Mouse (Mus musculus) hindbrain, embryonic 10.5 days (tissue): Measurements from ENCODE around the gene Neil3. TPM values are rescaled to one million over a fixed set of nuclear protein-coding genes. Genes with fewer than 3 reads are reported as not detected.

Experiments
- DNase-seq: peaks from one replicate; pipeline ENCODE4 v3.0.0-alpha.2; 2017; ENCODE audit warnings: low spot score
- H3K27ac ChIP-seq: fragments of 300-500 bp; sonication (generic); 2 replicates; pipeline ENCODE4 v1.5.1; 2016; ENCODE audit warnings: mild to moderate bottlenecking, moderate library complexity
- H3K27me3 ChIP-seq: fragments of 300-500 bp; sonication (generic); 2 replicates; pipeline ENCODE4 v1.6.1; 2016; ENCODE audit warnings: mild to moderate bottlenecking; ENCODE audit not compliant: poor library complexity, insufficient read depth, severe bottlenecking
- H3K36me3 ChIP-seq: fragments of 300-500 bp; sonication (generic); 2 replicates; pipeline ENCODE4 v1.6.1; 2016; ENCODE audit warnings: mild to moderate bottlenecking, moderate library complexity
- H3K4me1 ChIP-seq: fragments of 300-500 bp; sonication (generic); replicated peaks from 2 replicates; pipeline ENCODE4 v1.6.1; 2016; ENCODE audit warnings: mild to moderate bottlenecking
- H3K4me3 ChIP-seq: fragments of 300-500 bp; sonication (generic); 2 replicates; pipeline ENCODE4 v1.5.1; 2016; ENCODE audit warnings: mild to moderate bottlenecking, moderate library complexity
- H3K9me3 ChIP-seq: fragments of 300-500 bp; sonication (generic); 2 replicates; pipeline ENCODE4 v1.6.1; 2016; ENCODE audit warnings: mild to moderate bottlenecking, moderate library complexity
- WGBS: fragments of 180-500 bp; shearing (Covaris S2); methylation state at CpG from one replicate; pipeline ENCODE4 v1.1.7; 2016; 5-methylcytosine and 5-hydroxymethylcytosine counted together
- polyA plus RNA-seq: library from polyadenylated mRNA; unstranded; fragments of >200 nt; fragmentation: Nextera tagmentation; extraction: Ambion mirVana; gene quantifications from 2 replicates; pipeline ENCODE4 v1.2.1, GENCODE M21; 2016

Gene Neil3
- 25.3 and 30.3 TPM in 2 replicates for polyA plus RNA-seq

DNA sequence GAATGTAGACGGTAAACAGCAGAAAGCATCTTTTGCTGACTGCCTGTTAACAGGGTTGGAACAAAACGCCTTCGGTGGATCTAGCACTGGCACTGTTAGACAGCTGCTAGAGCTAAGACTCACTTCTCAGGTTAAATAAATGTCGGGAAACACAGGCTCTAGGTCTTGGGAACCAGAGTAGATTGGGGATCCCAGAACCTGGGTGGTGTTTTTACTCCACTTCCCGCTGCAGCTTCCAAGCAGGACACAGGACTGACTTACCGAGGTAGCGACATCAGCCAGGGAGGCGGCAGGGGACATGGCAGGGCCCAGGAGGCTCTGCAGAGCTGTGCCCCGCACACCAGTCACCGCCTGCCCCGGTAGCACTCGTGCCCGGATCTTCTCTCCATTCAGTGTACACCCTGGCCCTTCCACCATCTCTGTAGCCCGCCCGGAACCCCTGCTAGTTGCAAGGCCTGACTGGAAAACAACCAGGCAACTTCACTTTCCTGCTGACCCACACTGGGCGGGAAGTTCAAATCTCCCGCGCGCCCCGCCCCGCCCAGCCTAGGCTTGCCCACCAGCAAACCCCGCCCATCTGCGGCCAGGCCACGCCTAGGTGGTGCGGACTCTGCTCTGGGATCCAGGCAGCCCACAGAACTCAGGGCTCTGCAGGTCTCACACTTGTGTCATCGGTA, at the start of gene Neil3:
Gene Neil3 (minus strand): TSS at position 571 of the 677 bp plus-strand sequence.
- 1% methylated on average over 26 of the region's 26 CpGs for WGBS

DNA sequence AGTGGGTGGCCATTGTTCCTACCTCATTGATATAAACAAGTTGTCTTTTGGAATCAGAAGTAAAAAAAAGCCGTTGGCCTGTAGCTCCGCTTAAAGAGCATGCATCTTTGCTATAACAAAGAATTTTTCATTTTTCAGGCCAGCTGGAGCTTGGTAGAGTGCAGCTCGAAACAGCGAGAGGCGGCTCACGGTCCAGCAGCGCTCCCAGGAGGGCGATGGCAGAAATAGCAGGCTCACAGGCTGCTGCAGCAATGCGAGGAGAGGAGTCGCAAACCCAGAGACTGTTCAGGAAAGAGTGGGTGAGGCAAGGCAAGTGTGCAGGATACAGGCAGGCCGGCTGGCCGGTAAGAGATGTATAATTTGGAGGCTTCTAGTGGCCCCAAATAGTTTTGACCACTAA, 42.0 kb upstream of the Neil3 start:
- 28% methylated on average over 12 of the region's 12 CpGs for WGBS
- H3K36me3 ChIP-seq: no peaks in the 10 kb centered on the region
- no peaks in the 10 kb centered on the region for H3K27me3 ChIP-seq
- DNase-seq: peak; percentile 63
- H3K27ac ChIP-seq: no peak overlapping the region
- H3K9me3 ChIP-seq: 0 out of 2 replicates have a peak, but pooled peaks cover 3% of the 10 kb centered on the region
- no peak overlapping the region for H3K4me3 ChIP-seq
- no peaks in the 10 kb centered on the region for H3K4me1 ChIP-seq

More for the DNA sequence above, at the start of gene Neil3:
- Histone ChIP-seq H3K27me3 (no peaks in the 10 kb centered on the region), H3K9me3 (no peaks in the 10 kb centered on the region), H3K27ac (peak within 1 kb of the TSS; percentile 88), H3K36me3 (no peaks in the 10 kb centered on the region), H3K4me1 (peaks cover 21% of the 10 kb centered on the region), H3K4me3 (peak within 1 kb of the TSS; percentile 67)
- DNase-seq: peak; percentile 90

DNA sequence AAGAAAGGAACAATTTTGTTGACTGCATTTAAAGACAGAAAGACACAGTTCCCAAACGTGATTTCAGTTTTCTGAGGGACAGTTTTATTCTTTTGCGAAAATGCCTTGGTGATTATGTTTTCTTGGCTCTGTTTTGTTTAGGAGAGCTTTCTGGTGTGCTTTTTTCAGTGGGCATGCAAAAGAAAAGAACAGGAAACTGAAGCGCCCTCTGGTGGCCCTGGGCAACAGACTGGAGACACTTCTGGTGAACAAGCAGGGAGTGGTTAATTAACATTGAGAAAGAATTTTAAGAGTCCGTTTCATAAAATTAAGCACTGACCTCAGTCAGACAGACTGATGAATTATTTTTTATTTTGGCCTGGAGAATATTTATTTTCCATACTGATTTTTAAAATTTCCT, 25.1 kb upstream of the Neil3 start:
- H3K27me3 ChIP-seq: no peaks in the 10 kb centered on the region
- H3K9me3 ChIP-seq: no peaks in the 10 kb centered on the region
- H3K36me3 ChIP-seq: no peaks in the 10 kb centered on the region
- 37% methylated on average over 4 of the region's 4 CpGs for WGBS
- DNase-seq: peak; percentile 54
- H3K4me3 ChIP-seq: no peak overlapping the region
- H3K27ac ChIP-seq: no peak overlapping the region
- H3K4me1 ChIP-seq: no peaks in the 10 kb centered on the region

DNA sequence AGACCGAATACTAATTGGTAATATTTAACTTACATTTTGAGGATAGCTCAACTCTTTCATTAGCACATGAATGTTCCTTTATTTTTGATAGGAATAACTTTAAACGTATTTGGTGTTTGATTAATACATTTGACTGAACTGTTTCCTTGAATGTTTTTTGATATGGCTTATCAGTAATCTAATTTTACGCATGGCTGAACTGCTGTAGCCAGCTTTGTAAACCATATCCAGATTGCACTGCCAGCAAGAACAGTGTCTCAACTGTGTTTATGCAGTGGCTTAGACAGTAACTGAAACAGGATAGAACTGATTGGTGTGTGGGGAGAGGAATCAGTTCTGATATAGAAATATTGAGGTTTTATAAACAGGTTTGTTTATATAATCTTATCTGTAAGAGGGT, 22.6 kb upstream of the Neil3 start:
- Histone ChIP-seq H3K36me3 (no peaks in the 10 kb centered on the region), H3K27ac (no peak overlapping the region), H3K27me3 (no peaks in the 10 kb centered on the region), H3K4me3 (no peak overlapping the region), H3K9me3 (no peaks in the 10 kb centered on the region), H3K4me1 (no peaks in the 10 kb centered on the region)
- 88% methylated on average over 3 of the region's 3 CpGs for WGBS
- DNase-seq: no peak

DNA sequence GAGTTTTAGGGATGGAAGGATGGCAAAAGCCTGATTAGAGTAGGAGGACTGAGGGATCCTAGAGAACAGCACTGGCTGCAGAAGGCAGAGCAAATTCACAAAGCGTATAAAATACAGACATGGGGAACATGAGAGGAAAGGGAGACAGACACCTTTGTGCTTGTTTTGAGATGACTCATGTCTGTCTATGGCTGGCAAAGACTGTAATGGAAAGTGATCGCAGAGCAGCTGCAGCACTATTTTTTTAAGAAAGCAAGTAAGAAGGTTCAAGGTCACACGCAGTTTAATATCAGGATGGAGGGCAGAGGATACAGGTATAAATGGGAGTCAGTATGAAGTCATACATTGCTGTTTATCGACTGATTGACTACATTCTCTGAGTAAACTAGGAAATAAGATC, 8.2 kb downstream of the Neil3 start:
- Histone ChIP-seq H3K4me1 (no peaks in the 10 kb centered on the region), H3K4me3 (no peak overlapping the region), H3K36me3 (no peaks in the 10 kb centered on the region), H3K27me3 (no peaks in the 10 kb centered on the region), H3K9me3 (no peaks in the 10 kb centered on the region; the same call in 1 of the 2 replicates), H3K27ac (no peak overlapping the region)
- no peak for DNase-seq
- WGBS: 92% methylated on average over 4 of the region's 4 CpGs

DNA sequence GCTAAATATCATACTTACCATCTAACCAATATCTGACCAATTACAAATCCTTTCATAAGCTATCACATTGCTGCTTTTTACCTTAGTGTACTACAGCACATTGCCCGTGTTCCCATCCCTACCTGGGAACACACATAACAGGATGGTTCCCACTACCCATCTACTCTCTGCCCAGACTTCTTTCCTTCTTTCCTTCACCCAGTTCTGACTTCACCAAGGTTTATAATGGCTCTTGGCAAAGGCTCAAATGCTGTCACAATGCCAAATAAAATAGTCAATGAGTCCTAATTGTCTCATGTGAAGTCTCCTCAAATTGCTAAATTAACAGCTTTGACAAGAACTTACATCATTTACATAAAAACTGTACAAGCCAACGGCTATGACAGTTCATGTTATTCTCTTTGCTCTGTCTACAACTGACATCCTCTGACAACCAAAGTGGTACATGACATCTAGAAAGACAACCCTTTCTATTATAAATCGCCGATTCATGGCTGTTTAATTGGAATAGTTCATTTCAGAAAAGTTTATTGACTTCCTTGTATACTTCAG, 9.9 kb downstream of the Neil3 start:
- H3K4me1 ChIP-seq: no peaks in the 10 kb centered on the region
- H3K27ac ChIP-seq: no peak overlapping the region
- no peak for DNase-seq
- H3K27me3 ChIP-seq: no peaks in the 10 kb centered on the region
- 95% methylated on average over 4 of the region's 4 CpGs for WGBS
- H3K36me3 ChIP-seq: no peaks in the 10 kb centered on the region
- H3K9me3 ChIP-seq: no peaks in the 10 kb centered on the region; the same call in 1 of the 2 replicates
- H3K4me3 ChIP-seq: no peak overlapping the region

DNA sequence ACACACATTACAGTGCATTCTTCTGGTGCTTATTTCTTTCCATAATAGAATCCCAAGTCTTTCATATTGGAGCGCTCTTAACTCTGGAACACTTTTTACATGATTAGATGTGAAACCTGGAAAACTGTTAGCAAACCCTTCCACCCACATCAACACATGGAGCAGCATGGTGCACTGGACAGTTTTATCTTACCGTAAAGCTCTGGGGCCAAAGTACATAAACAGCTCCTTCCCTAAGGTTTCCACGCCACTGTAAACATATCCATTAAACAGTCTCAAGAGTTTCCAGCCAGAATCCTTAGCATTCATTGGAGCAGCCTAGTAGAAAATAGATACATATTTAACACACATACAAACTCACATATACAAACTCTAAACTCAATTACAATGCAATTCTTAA, 15.4 kb downstream of the Neil3 start:
- 95% methylated on average over 3 of the region's 3 CpGs for WGBS
- Histone ChIP-seq H3K4me1 (no peaks in the 10 kb centered on the region), H3K36me3 (peaks cover 12% of the 10 kb centered on the region; the same call in 1 of the 2 replicates), H3K27me3 (no peaks in the 10 kb centered on the region), H3K9me3 (no peaks in the 10 kb centered on the region; the same call in 1 of the 2 replicates), H3K27ac (no peak overlapping the region), H3K4me3 (no peak overlapping the region)
- DNase-seq: no peak

DNA sequence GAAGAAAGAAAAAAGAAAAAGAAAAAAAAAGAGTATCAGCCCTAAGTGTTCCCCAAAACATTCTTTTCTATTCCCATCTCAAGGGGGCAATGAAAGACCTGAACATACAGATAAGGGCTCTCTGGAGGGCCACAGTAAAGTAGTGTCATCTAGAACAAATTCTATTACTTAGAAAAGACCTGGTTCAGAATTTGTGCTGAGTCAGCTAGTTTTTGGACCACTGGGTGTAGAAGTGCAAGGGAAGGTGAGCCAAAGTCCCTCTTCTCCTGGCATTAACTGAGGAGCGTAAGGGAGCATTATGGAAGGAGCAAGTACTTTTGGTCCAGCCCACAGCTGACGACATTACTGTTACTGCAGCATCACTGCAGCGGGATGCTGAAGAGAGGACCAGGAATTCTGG, 19.7 kb downstream of the Neil3 start:
- H3K4me1 ChIP-seq: peaks cover 6% of the 10 kb centered on the region; the same call in 1 of the 2 replicates
- no peak for DNase-seq
- H3K36me3 ChIP-seq: peaks cover 20% of the 10 kb centered on the region; the same call in 1 of the 2 replicates
- H3K9me3 ChIP-seq: no peaks in the 10 kb centered on the region
- no peaks in the 10 kb centered on the region for H3K27me3 ChIP-seq
- no peak overlapping the region for H3K27ac ChIP-seq
- WGBS: 96% methylated on average over 3 of the region's 3 CpGs
- no peak overlapping the region for H3K4me3 ChIP-seq

DNA sequence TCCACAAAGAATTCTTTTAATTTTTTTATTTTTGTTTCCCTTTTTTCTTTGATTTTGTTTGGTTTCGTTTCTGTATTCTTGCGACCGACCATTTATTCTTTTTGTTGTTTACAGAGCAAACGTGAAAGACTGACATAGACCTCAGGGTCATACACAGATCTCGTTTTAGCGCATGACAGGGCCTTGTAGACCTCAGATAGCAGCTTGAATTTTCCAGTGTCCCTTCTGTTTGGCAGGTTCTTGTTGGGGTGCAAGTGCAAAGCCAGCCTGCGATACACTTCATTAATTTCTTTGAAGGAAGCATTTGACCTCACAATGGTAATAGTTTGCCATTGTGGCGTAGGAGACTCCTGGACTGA, 24.6 kb downstream of the Neil3 start:
- H3K4me1 ChIP-seq: peaks cover 6% of the 10 kb centered on the region; the same call in 1 of the 2 replicates
- no peak for DNase-seq
- peaks cover 11% of the 10 kb centered on the region for H3K36me3 ChIP-seq
- no peaks in the 10 kb centered on the region for H3K27me3 ChIP-seq
- H3K9me3 ChIP-seq: no peaks in the 10 kb centered on the region
- H3K27ac ChIP-seq: no peak overlapping the region
- 71% methylated on average over 8 of the region's 8 CpGs for WGBS
- H3K4me3 ChIP-seq: no peak overlapping the region

DNA sequence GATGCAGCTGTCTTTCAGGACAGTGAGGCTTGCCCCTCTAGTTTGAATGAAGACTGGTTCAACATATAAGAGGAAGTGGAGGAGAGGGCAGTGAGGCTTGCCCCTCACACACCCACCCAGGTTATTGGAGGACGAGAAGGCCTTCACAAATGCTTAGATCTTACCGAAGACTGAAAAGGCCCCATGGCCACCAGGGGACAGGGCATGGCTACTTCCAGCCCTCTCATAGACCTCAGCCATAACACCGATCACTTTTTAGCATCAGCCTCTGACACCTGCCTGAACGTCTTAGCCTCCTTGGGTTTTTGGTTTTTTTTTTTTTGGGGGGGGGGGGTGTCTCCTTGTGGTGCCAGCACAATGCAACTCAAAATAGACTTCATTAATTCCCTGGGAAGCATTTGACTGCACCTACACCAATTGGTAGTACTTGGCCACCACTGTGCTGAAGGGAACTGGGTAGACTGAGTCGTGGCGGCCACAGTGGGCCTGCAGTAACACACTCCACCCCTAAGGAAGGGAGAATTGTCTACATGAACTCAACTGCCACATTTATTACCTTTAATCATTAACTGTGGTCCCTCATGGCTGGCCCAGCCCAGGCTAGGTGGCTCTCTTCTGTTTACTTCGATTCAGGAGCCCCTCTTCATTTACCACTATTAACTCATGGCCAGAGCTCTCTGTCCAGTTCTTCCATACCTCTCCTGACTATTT, 25.1 kb downstream of the Neil3 start:
- peaks cover 6% of the 10 kb centered on the region; the same call in 1 of the 2 replicates for H3K4me1 ChIP-seq
- WGBS: 92% methylated on average over 7 of the region's 7 CpGs

DNA sequence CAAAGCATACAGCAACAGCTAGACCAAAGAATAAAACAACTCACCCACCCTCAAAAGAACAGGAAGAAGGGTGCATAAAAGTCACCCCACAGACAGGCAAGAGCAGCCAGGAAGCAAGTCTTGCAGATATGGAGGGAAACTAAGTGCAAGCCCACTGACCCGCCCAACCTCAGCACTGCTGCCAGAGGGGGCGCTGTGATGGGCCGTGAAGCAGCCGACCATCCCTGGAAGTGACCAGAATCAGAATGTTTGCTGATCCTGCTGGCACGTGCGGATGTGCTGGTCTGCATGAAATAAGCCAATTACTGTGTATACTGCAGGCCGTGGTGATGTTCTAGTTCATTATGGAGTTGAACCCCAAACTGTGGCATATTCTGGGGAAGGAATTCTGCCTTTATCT, 26.6 kb downstream of the Neil3 start:
- Histone ChIP-seq H3K27me3 (no peaks in the 10 kb centered on the region), H3K4me1 (peaks cover 6% of the 10 kb centered on the region; the same call in 1 of the 2 replicates), H3K27ac (no peak overlapping the region), H3K4me3 (no peak overlapping the region), H3K9me3 (no peaks in the 10 kb centered on the region), H3K36me3 (peaks cover 11% of the 10 kb centered on the region)
- WGBS: 68% methylated on average over 7 of the region's 7 CpGs
- DNase-seq: peak; percentile 10

More for the DNA sequence above, 25.1 kb downstream of the Neil3 start:
- Histone ChIP-seq H3K9me3 (no peaks in the 10 kb centered on the region), H3K27me3 (no peaks in the 10 kb centered on the region), H3K4me3 (no peak overlapping the region), H3K36me3 (peaks cover 11% of the 10 kb centered on the region), H3K27ac (no peak overlapping the region)
- no peak for DNase-seq

DNA sequence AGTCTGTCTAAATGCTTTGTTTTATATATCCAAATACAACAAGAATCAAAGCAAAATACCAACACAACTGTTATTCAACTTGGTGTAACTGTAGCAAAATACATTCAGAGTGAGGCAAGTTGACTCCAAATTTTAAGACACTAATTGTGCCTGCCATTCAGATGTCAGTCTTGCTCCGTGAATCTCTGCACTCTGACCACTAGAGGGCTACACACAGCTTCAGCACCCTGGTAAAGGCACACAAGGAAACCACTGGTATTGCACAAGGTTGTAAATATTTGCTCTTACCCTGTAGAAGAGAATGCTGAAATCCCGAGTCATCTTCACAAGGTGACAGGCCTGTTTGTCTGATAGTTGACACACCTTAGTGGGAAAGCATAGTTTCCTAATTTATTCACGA, 31.8 kb downstream of the Neil3 start:
- Histone ChIP-seq H3K4me3 (no peak overlapping the region), H3K27ac (no peak overlapping the region), H3K36me3 (peaks cover 18% of the 10 kb centered on the region), H3K27me3 (no peaks in the 10 kb centered on the region), H3K9me3 (no peaks in the 10 kb centered on the region), H3K4me1 (no peaks in the 10 kb centered on the region)
- WGBS: 52% methylated on average over 3 of the region's 3 CpGs
- peak; percentile 19 for DNase-seq

DNA sequence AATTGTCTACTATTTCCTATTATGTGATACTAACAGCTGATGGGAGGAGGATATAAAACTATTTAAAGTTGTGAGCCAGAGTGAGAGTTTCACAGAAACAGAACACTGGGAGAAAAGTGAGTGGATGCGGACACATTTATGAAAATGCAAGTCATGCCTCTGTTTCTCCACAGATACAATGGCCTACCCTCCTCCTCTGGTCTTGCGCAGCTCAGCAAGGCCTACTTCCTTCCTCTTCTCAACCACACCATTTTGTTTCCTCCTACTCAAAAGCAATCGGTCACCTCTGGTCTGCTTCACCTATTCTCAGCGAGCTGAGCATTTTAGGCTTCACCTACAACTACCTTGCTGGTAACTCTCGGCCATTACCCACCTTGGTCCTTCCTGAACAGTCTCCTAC, 34.0 kb downstream of the Neil3 start:
- H3K27me3 ChIP-seq: no peaks in the 10 kb centered on the region
- H3K27ac ChIP-seq: no peak overlapping the region
- H3K4me1 ChIP-seq: no peaks in the 10 kb centered on the region
- no peaks in the 10 kb centered on the region for H3K9me3 ChIP-seq
- 92% methylated on average over 5 of the region's 5 CpGs for WGBS
- H3K4me3 ChIP-seq: no peak overlapping the region
- peaks cover 16% of the 10 kb centered on the region; the same call in 1 of the 2 replicates for H3K36me3 ChIP-seq
- no peak for DNase-seq
